Mouse (Mus musculus): ENCODE results near the gene Majin. TPM values are rescaled to one million over a fixed set of nuclear protein-coding genes. Genes with fewer than 3 reads are reported as not detected.

The Majin gene
- polyA plus RNA-seq, 1 experiment from 2014 or later, result not detected

DNA sequence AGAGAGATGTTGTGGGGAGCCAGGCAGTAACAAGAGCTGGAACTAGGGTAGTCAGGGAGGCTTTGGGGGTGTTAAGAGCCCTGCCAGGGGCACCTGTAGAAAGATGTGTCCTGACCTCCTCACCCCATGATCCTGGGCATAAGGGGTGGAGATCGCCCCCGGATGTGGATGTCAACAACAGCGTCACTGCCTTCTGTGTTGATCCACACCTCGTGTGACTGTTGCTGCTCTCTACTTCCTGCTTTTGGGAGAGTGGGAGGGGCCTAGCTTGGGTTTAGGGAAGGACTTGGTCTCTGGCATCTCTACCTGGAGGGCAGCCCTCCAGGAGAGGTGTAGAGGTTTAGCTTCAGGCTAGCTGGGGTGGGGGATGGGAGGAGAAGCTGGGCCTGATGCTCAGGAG lies 58.1 kb downstream of the Majin start:
- no peaks in the 10 kb centered on the region for H3K27me3 ChIP-seq (replicated peaks; ENCODE audit: control insufficient read depth, insufficient read depth, low read length)
- H3K36me3 ChIP-seq (ENCODE audit: control insufficient read depth, insufficient read depth, low read length), result peaks cover 29% of the 10 kb centered on the region
- peak overlapping the region; percentile 82 for H3K9ac ChIP-seq (ENCODE audit: low read length)
- no peaks in the 10 kb centered on the region for H3K9me3 ChIP-seq (ENCODE audit: control insufficient read depth, low read length)
- DNase-seq (ENCODE audit: low spot score), result peak; percentile 68
- ATAC-seq (replicated peaks; ENCODE audit: low FRiP score, low TSS enrichment, low read depth), result peak; percentile 29
- 2% methylated on average over 4 of the region's 4 CpGs for WGBS
- peak overlapping the region; percentile 86 for H3K4me2 ChIP-seq (ENCODE audit: low read length)
- H3K4me3 ChIP-seq (ENCODE audit: low read depth, low read length), result peak overlapping the region; percentile 94
- peak overlapping the region; percentile 62; the same call in 1 of the 2 replicates for H3K27ac ChIP-seq (ENCODE audit: low read depth)
- H3K4me1 ChIP-seq (replicated peaks; ENCODE audit: control insufficient read depth, insufficient read depth, low read length), result peaks cover 10% of the 10 kb centered on the region

DNA sequence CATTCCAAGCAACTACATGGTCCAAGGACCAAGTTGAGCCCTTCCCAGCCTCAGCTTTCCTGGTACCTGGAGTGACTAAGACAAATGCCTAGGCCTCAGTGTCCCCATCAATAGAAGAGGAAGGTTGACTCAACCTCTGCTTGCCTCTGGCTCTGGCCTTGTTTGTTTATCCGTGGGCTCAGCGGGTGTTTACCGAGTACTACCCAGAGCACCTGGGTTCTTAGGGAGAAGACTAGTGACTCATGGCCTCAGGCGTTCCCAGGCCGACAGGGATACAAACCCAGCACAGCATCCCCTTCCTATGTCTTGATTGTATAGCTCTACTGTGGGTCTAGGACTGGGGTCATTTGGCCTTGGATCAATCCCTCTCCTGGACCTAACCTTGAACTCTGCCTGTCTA lies 59.0 kb downstream of the Majin start:
- Histone ChIP-seq H3K4me2 (ENCODE audit: low read length) (no peak overlapping the region), H3K27ac (ENCODE audit: low read depth) (no peak overlapping the region), H3K27me3 (replicated peaks; ENCODE audit: control insufficient read depth, insufficient read depth, low read length) (no peaks in the 10 kb centered on the region), H3K9me3 (ENCODE audit: control insufficient read depth, low read length) (no peaks in the 10 kb centered on the region), H3K9ac (ENCODE audit: low read length) (no peak overlapping the region), H3K4me3 (ENCODE audit: low read depth, low read length) (no peak overlapping the region), H3K4me1 (replicated peaks; ENCODE audit: control insufficient read depth, insufficient read depth, low read length) (peaks cover 10% of the 10 kb centered on the region), H3K36me3 (ENCODE audit: control insufficient read depth, insufficient read depth, low read length) (peaks cover 38% of the 10 kb centered on the region)
- 71% methylated on average over 5 of the region's 5 CpGs for WGBS
- DNase-seq (ENCODE audit: low spot score) (no peak), ATAC-seq (replicated peaks; ENCODE audit: low FRiP score, low TSS enrichment, low read depth) (no peak)

DNA sequence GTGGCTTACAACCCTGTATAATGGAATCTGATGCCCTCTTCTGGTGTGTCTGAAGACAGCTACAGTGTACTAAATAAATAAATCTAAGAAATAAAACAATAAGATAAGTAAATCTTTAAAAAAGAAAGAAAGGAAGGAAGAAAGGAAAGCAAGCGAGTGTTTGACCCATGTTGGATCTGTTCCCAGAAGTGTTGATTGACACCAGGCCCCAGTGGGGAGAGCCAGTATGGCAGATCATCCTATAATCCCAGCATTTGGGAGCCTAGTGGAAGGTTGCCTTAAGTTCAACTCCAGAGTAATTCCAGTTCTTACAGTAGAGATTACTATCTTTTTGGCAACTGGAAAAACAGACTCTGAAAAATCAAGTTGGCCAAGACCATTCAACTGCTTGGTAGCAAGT lies 61.6 kb downstream of the Majin start:
- peaks cover 10% of the 10 kb centered on the region for H3K4me1 ChIP-seq (replicated peaks; ENCODE audit: control insufficient read depth, insufficient read depth, low read length)
- H3K9ac ChIP-seq (ENCODE audit: low read length), result no peak overlapping the region
- 69% methylated on average over 1 of the region's 1 CpGs for WGBS
- peaks cover 55% of the 10 kb centered on the region for H3K36me3 ChIP-seq (ENCODE audit: control insufficient read depth, insufficient read depth, low read length)
- H3K4me2 ChIP-seq (ENCODE audit: low read length), result no peak overlapping the region
- no peak overlapping the region for H3K27ac ChIP-seq (ENCODE audit: low read depth)
- no peak overlapping the region for H3K4me3 ChIP-seq (ENCODE audit: low read depth, low read length)
- DNase-seq (ENCODE audit: low spot score) (no peak), ATAC-seq (replicated peaks; ENCODE audit: low FRiP score, low TSS enrichment, low read depth) (no peak)
- no peaks in the 10 kb centered on the region for H3K9me3 ChIP-seq (ENCODE audit: control insufficient read depth, low read length)
- H3K27me3 ChIP-seq (replicated peaks; ENCODE audit: control insufficient read depth, insufficient read depth, low read length), result no peaks in the 10 kb centered on the region

GRCm38 (mm10) chr19:6247526-6248300 lies 63.5 kb downstream of the Majin start:
- Histone ChIP-seq H3K27ac (ENCODE audit: low read depth) (no peak overlapping the region), H3K36me3 (ENCODE audit: control insufficient read depth, insufficient read depth, low read length) (peaks cover 73% of the 10 kb centered on the region)
- 93% methylated on average over 29 of the region's 29 CpGs for WGBS

DNA sequence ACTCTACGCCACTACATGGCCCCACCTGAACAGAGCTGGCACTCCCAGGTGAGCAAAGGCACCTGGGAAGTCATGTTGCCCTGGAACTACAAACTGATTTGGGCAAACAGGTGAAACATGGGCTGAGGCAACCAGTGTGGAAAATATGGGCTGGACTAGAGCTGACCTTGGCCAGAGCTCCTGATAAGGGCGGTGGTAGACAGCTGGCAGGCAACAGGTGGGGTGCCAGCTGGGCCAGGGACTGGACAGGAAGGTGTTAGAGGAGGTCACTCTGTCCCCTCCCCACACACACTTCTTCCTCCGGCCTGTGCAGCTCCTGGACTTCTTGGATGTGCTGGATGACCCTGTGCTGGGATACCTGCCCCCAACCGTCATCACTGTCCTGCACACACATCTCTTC lies 68.8 kb downstream of the Majin start:
- Histone ChIP-seq H3K27me3 (replicated peaks; ENCODE audit: control insufficient read depth, insufficient read depth, low read length) (no peaks in the 10 kb centered on the region), H3K27ac (ENCODE audit: low read depth) (no peak overlapping the region), H3K9me3 (ENCODE audit: control insufficient read depth, low read length) (no peaks in the 10 kb centered on the region), H3K36me3 (ENCODE audit: control insufficient read depth, insufficient read depth, low read length) (peaks cover 90% of the 10 kb centered on the region), H3K9ac (ENCODE audit: low read length) (no peak overlapping the region), H3K4me3 (ENCODE audit: low read depth, low read length) (no peak overlapping the region), H3K4me1 (replicated peaks; ENCODE audit: control insufficient read depth, insufficient read depth, low read length) (no peaks in the 10 kb centered on the region), H3K4me2 (ENCODE audit: low read length) (no peak overlapping the region)
- ATAC-seq (replicated peaks; ENCODE audit: low FRiP score, low TSS enrichment, low read depth), result no peak
- 94% methylated on average over 4 of the region's 4 CpGs for WGBS
- no peak for DNase-seq (ENCODE audit: low spot score)

More at GRCm38 (mm10) chr19:6247526-6248300, 63.5 kb downstream of the Majin start:
- H3K9me3 ChIP-seq (ENCODE audit: control insufficient read depth, low read length), result no peaks in the 10 kb centered on the region
- no peak overlapping the region for H3K4me2 ChIP-seq (ENCODE audit: low read length)
- H3K4me1 ChIP-seq (replicated peaks; ENCODE audit: control insufficient read depth, insufficient read depth, low read length), result peaks cover 5% of the 10 kb centered on the region
- H3K27me3 ChIP-seq (replicated peaks; ENCODE audit: control insufficient read depth, insufficient read depth, low read length), result no peaks in the 10 kb centered on the region
- DNase-seq (ENCODE audit: low spot score) (no peak), ATAC-seq (replicated peaks; ENCODE audit: low FRiP score, low TSS enrichment, low read depth) (no peak)
- H3K4me3 ChIP-seq (ENCODE audit: low read depth, low read length), result no peak overlapping the region
- H3K9ac ChIP-seq (ENCODE audit: low read length), result no peak overlapping the region

DNA sequence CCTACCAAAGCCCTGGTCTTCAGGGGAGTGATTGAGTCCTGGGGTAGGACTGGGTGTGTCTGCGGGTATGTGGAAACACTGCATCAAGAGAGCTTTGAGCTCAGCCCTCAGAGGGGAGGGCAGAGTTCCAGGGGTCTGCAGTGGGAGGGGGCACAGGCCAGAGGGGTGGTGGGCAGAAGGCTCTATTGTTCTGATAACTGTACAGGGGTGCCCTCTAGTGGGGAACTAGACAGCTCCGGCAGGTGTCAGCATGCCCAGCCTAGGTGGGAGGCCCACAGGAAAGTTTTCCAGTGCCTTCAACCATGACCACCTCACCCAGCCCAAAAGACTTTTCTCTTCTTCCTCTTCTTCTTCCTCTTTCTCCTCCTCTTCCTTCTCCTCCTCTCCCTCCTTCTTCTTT lies 76.2 kb downstream of the Majin start:
- WGBS, result 68% methylated on average over 2 of the region's 2 CpGs
- DNase-seq (ENCODE audit: low spot score), result no peak
- Histone ChIP-seq H3K27me3 (replicated peaks; ENCODE audit: control insufficient read depth, insufficient read depth, low read length) (no peaks in the 10 kb centered on the region), H3K27ac (ENCODE audit: low read depth) (no peak overlapping the region), H3K4me3 (ENCODE audit: low read depth, low read length) (no peak overlapping the region), H3K9ac (ENCODE audit: low read length) (no peak overlapping the region), H3K4me1 (replicated peaks; ENCODE audit: control insufficient read depth, insufficient read depth, low read length) (no peaks in the 10 kb centered on the region), H3K36me3 (ENCODE audit: control insufficient read depth, insufficient read depth, low read length) (peaks cover 67% of the 10 kb centered on the region), H3K4me2 (ENCODE audit: low read length) (no peak overlapping the region), H3K9me3 (ENCODE audit: control insufficient read depth, low read length) (no peaks in the 10 kb centered on the region)
- no peak for ATAC-seq (replicated peaks; ENCODE audit: low FRiP score, low TSS enrichment, low read depth)

GRCm38 (mm10) chr19:6260946-6261345 lies 76.8 kb downstream of the Majin start:
- DNase-seq (ENCODE audit: low spot score), result no peak
- no peak overlapping the region for H3K27ac ChIP-seq (ENCODE audit: low read depth)
- ATAC-seq (replicated peaks; ENCODE audit: low FRiP score, low TSS enrichment, low read depth), result no peak
- no peak overlapping the region for H3K9ac ChIP-seq (ENCODE audit: low read length)
- H3K4me1 ChIP-seq (replicated peaks; ENCODE audit: control insufficient read depth, insufficient read depth, low read length), result no peaks in the 10 kb centered on the region
- H3K4me3 ChIP-seq (ENCODE audit: low read depth, low read length), result no peak overlapping the region
- H3K36me3 ChIP-seq (ENCODE audit: control insufficient read depth, insufficient read depth, low read length), result peaks cover 62% of the 10 kb centered on the region
- H3K27me3 ChIP-seq (replicated peaks; ENCODE audit: control insufficient read depth, insufficient read depth, low read length), result no peaks in the 10 kb centered on the region
- H3K4me2 ChIP-seq (ENCODE audit: low read length), result no peak overlapping the region
- no peaks in the 10 kb centered on the region for H3K9me3 ChIP-seq (ENCODE audit: control insufficient read depth, low read length)
- 85% methylated on average over 4 of the region's 4 CpGs for WGBS

DNA sequence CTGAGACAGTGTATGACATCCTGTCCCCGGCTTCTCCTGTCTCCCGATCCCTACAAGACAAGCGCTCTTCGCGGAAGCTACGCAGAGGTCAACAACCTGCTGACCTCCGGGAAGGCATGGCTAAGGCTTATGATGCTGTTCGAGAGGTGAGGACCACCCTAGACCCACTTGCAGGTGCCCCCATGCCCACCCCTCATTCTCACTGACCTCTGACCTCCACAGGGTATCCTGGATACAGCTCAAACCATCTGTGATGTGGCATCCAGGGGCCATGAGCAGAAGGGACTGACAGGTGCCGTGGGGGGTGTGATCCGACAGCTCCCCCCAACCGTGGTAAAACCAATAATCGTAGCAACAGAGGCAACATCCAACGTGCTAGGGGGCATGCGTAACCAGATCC lies 77.2 kb downstream of the Majin start:
- H3K27me3 ChIP-seq (replicated peaks; ENCODE audit: control insufficient read depth, insufficient read depth, low read length), result no peaks in the 10 kb centered on the region
- no peak overlapping the region for H3K27ac ChIP-seq (ENCODE audit: low read depth)
- H3K9ac ChIP-seq (ENCODE audit: low read length), result no peak overlapping the region
- H3K4me2 ChIP-seq (ENCODE audit: low read length), result no peak overlapping the region
- no peaks in the 10 kb centered on the region for H3K9me3 ChIP-seq (ENCODE audit: control insufficient read depth, low read length)
- WGBS, result 95% methylated on average over 14 of the region's 14 CpGs
- ATAC-seq (replicated peaks; ENCODE audit: low FRiP score, low TSS enrichment, low read depth) (no peak), DNase-seq (ENCODE audit: low spot score) (no peak)
- peaks cover 57% of the 10 kb centered on the region for H3K36me3 ChIP-seq (ENCODE audit: control insufficient read depth, insufficient read depth, low read length)
- no peak overlapping the region for H3K4me3 ChIP-seq (ENCODE audit: low read depth, low read length)
- H3K4me1 ChIP-seq (replicated peaks; ENCODE audit: control insufficient read depth, insufficient read depth, low read length), result no peaks in the 10 kb centered on the region

GRCm38 (mm10) chr19:6262222-6262621 lies 78.0 kb downstream of the Majin start:
- DNase-seq (ENCODE audit: low spot score), result peak; percentile 89
- Histone ChIP-seq H3K9ac (ENCODE audit: low read length) (no peak overlapping the region), H3K36me3 (ENCODE audit: control insufficient read depth, insufficient read depth, low read length) (peaks cover 49% of the 10 kb centered on the region), H3K9me3 (ENCODE audit: control insufficient read depth, low read length) (no peaks in the 10 kb centered on the region), H3K27me3 (replicated peaks; ENCODE audit: control insufficient read depth, insufficient read depth, low read length) (no peaks in the 10 kb centered on the region), H3K4me2 (ENCODE audit: low read length) (no peak overlapping the region), H3K27ac (ENCODE audit: low read depth) (peak overlapping the region; percentile 79; the same call in 1 of the 2 replicates), H3K4me3 (ENCODE audit: low read depth, low read length) (no peak overlapping the region), H3K4me1 (replicated peaks; ENCODE audit: control insufficient read depth, insufficient read depth, low read length) (no peaks in the 10 kb centered on the region)
- ATAC-seq (replicated peaks; ENCODE audit: low FRiP score, low TSS enrichment, low read depth), result no peak
- 60% methylated on average over 7 of the region's 7 CpGs for WGBS
